Mouse (Mus musculus): Measurements from ENCODE around the gene Aox3. TPM values are rescaled to one million over a fixed set of nuclear protein-coding genes. Genes with fewer than 3 reads are reported as not detected.

Aox3 gene
- polyA plus RNA-seq, 1 experiment from 2014 or later = 0.09 TPM

GRCm38 (mm10) chr1:58221070-58221469 lies 108.1 kb downstream of the Aox3 start:
- no peak overlapping the region for H3K27ac ChIP-seq (replicated peaks)
- no peaks in the 10 kb centered on the region for H3K27me3 ChIP-seq (replicated peaks; ENCODE audit: low read depth, poor library complexity, severe bottlenecking)
- 0 out of 2 replicates have a peak, but pooled peaks cover 4% of the 10 kb centered on the region for H3K4me1 ChIP-seq
- WGBS = 74% methylated on average over 6 of the region's 6 CpGs
- no peak overlapping the region for H3K4me3 ChIP-seq
- H3K36me3 ChIP-seq (replicated peaks) = no peaks in the 10 kb centered on the region
- DNase-seq (ENCODE audit: low spot score) = no peak
- no peaks in the 10 kb centered on the region for H3K9me3 ChIP-seq

- Histone ChIP-seq H3K27ac (replicated peaks) (no peak overlapping the region), H3K27me3 (replicated peaks; ENCODE audit: low read depth, poor library complexity, severe bottlenecking) (no peaks in the 10 kb centered on the region), H3K9me3 (no peaks in the 10 kb centered on the region), H3K4me3 (no peak overlapping the region), H3K4me1 (0 out of 2 replicates have a peak, but pooled peaks cover 4% of the 10 kb centered on the region), H3K36me3 (replicated peaks) (no peaks in the 10 kb centered on the region)
- no peak for DNase-seq (ENCODE audit: low spot score)
- WGBS = 89% methylated on average over 5 of the region's 5 CpGs
These were observed 108.9 kb downstream of the Aox3 start for GRCm38 (mm10) chr1:58221879-58222278.

GRCm38 (mm10) chr1:58228086-58228485 lies 115.2 kb downstream of the Aox3 start:
- 79% methylated on average over 6 of the region's 6 CpGs for WGBS
- no peak overlapping the region for H3K27ac ChIP-seq (replicated peaks)
- peaks cover 12% of the 10 kb centered on the region for H3K4me1 ChIP-seq
- no peaks in the 10 kb centered on the region for H3K9me3 ChIP-seq
- DNase-seq (ENCODE audit: low spot score) = no peak
- no peak overlapping the region for H3K4me3 ChIP-seq
- no peaks in the 10 kb centered on the region for H3K27me3 ChIP-seq (replicated peaks; ENCODE audit: low read depth, poor library complexity, severe bottlenecking)
- H3K36me3 ChIP-seq (replicated peaks) = no peaks in the 10 kb centered on the region

GRCm38 (mm10) chr1:58228916-58229315 lies 116.0 kb downstream of the Aox3 start:
- no peak for DNase-seq (ENCODE audit: low spot score)
- peaks cover 12% of the 10 kb centered on the region for H3K4me1 ChIP-seq
- H3K27me3 ChIP-seq (replicated peaks; ENCODE audit: low read depth, poor library complexity, severe bottlenecking) = no peaks in the 10 kb centered on the region
- no peaks in the 10 kb centered on the region for H3K9me3 ChIP-seq
- H3K36me3 ChIP-seq (replicated peaks) = no peaks in the 10 kb centered on the region
- no peak overlapping the region for H3K27ac ChIP-seq (replicated peaks)
- H3K4me3 ChIP-seq = no peak overlapping the region

- WGBS = 84% methylated on average over 4 of the region's 4 CpGs
- Histone ChIP-seq H3K27me3 (replicated peaks; ENCODE audit: low read depth, poor library complexity, severe bottlenecking) (no peaks in the 10 kb centered on the region), H3K4me3 (no peak overlapping the region), H3K9me3 (no peaks in the 10 kb centered on the region), H3K36me3 (replicated peaks) (no peaks in the 10 kb centered on the region), H3K4me1 (peaks cover 12% of the 10 kb centered on the region), H3K27ac (replicated peaks) (no peak overlapping the region)
- DNase-seq (ENCODE audit: low spot score) = no peak
These were observed 116.8 kb downstream of the Aox3 start for GRCm38 (mm10) chr1:58229774-58230173.

GRCm38 (mm10) chr1:58230542-58230941 lies 117.6 kb downstream of the Aox3 start:
- Histone ChIP-seq H3K36me3 (replicated peaks) (no peaks in the 10 kb centered on the region), H3K4me1 (peaks cover 12% of the 10 kb centered on the region), H3K4me3 (no peak overlapping the region), H3K9me3 (no peaks in the 10 kb centered on the region), H3K27me3 (replicated peaks; ENCODE audit: low read depth, poor library complexity, severe bottlenecking) (no peaks in the 10 kb centered on the region), H3K27ac (replicated peaks) (no peak overlapping the region)
- WGBS = 59% methylated on average over 5 of the region's 5 CpGs
- DNase-seq (ENCODE audit: low spot score) = no peak

GRCm38 (mm10) chr1:58235405-58235804 lies 122.5 kb downstream of the Aox3 start:
- no peaks in the 10 kb centered on the region for H3K27me3 ChIP-seq (replicated peaks; ENCODE audit: low read depth, poor library complexity, severe bottlenecking)
- no peak overlapping the region for H3K4me3 ChIP-seq
- H3K27ac ChIP-seq (replicated peaks) = no peak overlapping the region
- WGBS = 45% methylated on average over 5 of the region's 5 CpGs
- no peaks in the 10 kb centered on the region for H3K9me3 ChIP-seq
- H3K4me1 ChIP-seq = peaks cover 6% of the 10 kb centered on the region
- DNase-seq (ENCODE audit: low spot score) = no peak
- H3K36me3 ChIP-seq (replicated peaks) = no peaks in the 10 kb centered on the region

- WGBS = 90% methylated on average over 4 of the region's 4 CpGs
- no peaks in the 10 kb centered on the region for H3K9me3 ChIP-seq
- no peaks in the 10 kb centered on the region for H3K36me3 ChIP-seq (replicated peaks)
- H3K4me1 ChIP-seq = no peaks in the 10 kb centered on the region
- no peak for DNase-seq (ENCODE audit: low spot score)
- H3K4me3 ChIP-seq = no peak overlapping the region
- no peak overlapping the region for H3K27ac ChIP-seq (replicated peaks)
- no peaks in the 10 kb centered on the region for H3K27me3 ChIP-seq (replicated peaks; ENCODE audit: low read depth, poor library complexity, severe bottlenecking)
These were observed 124.8 kb downstream of the Aox3 start for GRCm38 (mm10) chr1:58237527-58238299.

GRCm38 (mm10) chr1:58238440-58238839 lies 125.5 kb downstream of the Aox3 start:
- Histone ChIP-seq H3K4me1 (no peaks in the 10 kb centered on the region), H3K9me3 (no peaks in the 10 kb centered on the region), H3K36me3 (replicated peaks) (no peaks in the 10 kb centered on the region), H3K4me3 (no peak overlapping the region), H3K27me3 (replicated peaks; ENCODE audit: low read depth, poor library complexity, severe bottlenecking) (no peaks in the 10 kb centered on the region), H3K27ac (replicated peaks) (no peak overlapping the region)
- 88% methylated on average over 5 of the region's 5 CpGs for WGBS
- DNase-seq (ENCODE audit: low spot score) = no peak

- 94% methylated on average over 9 of the region's 9 CpGs for WGBS
- Histone ChIP-seq H3K9me3 (no peaks in the 10 kb centered on the region), H3K36me3 (replicated peaks) (no peaks in the 10 kb centered on the region), H3K27ac (replicated peaks) (no peak overlapping the region), H3K4me3 (no peak overlapping the region), H3K4me1 (no peaks in the 10 kb centered on the region), H3K27me3 (replicated peaks; ENCODE audit: low read depth, poor library complexity, severe bottlenecking) (no peaks in the 10 kb centered on the region)
- no peak for DNase-seq (ENCODE audit: low spot score)
These were observed 126.0 kb downstream of the Aox3 start for GRCm38 (mm10) chr1:58238961-58239360.

- Histone ChIP-seq H3K4me1 (no peaks in the 10 kb centered on the region), H3K27ac (replicated peaks) (no peak overlapping the region), H3K4me3 (no peak overlapping the region), H3K9me3 (no peaks in the 10 kb centered on the region), H3K27me3 (replicated peaks; ENCODE audit: low read depth, poor library complexity, severe bottlenecking) (no peaks in the 10 kb centered on the region), H3K36me3 (replicated peaks) (no peaks in the 10 kb centered on the region)
- whole genome bisulfite sequencing = 67% methylated on average over 6 of the region's 6 CpGs
- DNase-seq (ENCODE audit: low spot score) = no peak
These were observed 127.4 kb downstream of the Aox3 start for GRCm38 (mm10) chr1:58240347-58240746.

GRCm38 (mm10) chr1:58244487-58244886 lies 131.6 kb downstream of the Aox3 start:
- H3K9me3 ChIP-seq = no peaks in the 10 kb centered on the region
- no peak for DNase-seq (ENCODE audit: low spot score)
- 86% methylated on average over 3 of the region's 3 CpGs for WGBS
- H3K4me3 ChIP-seq = no peak overlapping the region
- no peak overlapping the region for H3K27ac ChIP-seq (replicated peaks)
- H3K4me1 ChIP-seq = no peaks in the 10 kb centered on the region
- no peaks in the 10 kb centered on the region for H3K36me3 ChIP-seq (replicated peaks)
- H3K27me3 ChIP-seq (replicated peaks; ENCODE audit: low read depth, poor library complexity, severe bottlenecking) = no peaks in the 10 kb centered on the region

- H3K27me3 ChIP-seq (replicated peaks; ENCODE audit: low read depth, poor library complexity, severe bottlenecking) = no peaks in the 10 kb centered on the region
- no peak overlapping the region for H3K4me3 ChIP-seq
- no peaks in the 10 kb centered on the region for H3K4me1 ChIP-seq
- DNase-seq (ENCODE audit: low spot score) = no peak
- no peak overlapping the region for H3K27ac ChIP-seq (replicated peaks)
- H3K36me3 ChIP-seq (replicated peaks) = no peaks in the 10 kb centered on the region
- H3K9me3 ChIP-seq = no peaks in the 10 kb centered on the region
- 82% methylated on average over 1 of the region's 1 CpGs for WGBS
These were observed 135.6 kb downstream of the Aox3 start for GRCm38 (mm10) chr1:58248518-58248917.
